Mouse (Mus musculus) cerebellum, adult 2 months (tissue): ENCODE measurements at regions not wholly inside any gene's neighbourhood (a gene's known extent, or its start where the extent isn't known, plus 50 kb on each side); places are given as distances from the start of the nearest gene placed in this dataset.

Experiments used
- CTCF ChIP-seq: fragments of 200-500 bp; IDR thresholded peaks from 2 replicates; pipeline ENCODE4 v1.5.1; 2011; ENCODE audit warnings: low read depth, mild to moderate bottlenecking, control low read depth, low read length, moderate library complexity, borderline replicate concordance; ENCODE audit not compliant: insufficient read depth
- POLR2A ChIP-seq: fragments of 200-500 bp; IDR thresholded peaks from 2 replicates; pipeline ENCODE4 v1.6.1; 2011; ENCODE audit warnings: low read length, control low read depth, borderline replicate concordance; ENCODE audit not compliant: insufficient read depth

DNA sequence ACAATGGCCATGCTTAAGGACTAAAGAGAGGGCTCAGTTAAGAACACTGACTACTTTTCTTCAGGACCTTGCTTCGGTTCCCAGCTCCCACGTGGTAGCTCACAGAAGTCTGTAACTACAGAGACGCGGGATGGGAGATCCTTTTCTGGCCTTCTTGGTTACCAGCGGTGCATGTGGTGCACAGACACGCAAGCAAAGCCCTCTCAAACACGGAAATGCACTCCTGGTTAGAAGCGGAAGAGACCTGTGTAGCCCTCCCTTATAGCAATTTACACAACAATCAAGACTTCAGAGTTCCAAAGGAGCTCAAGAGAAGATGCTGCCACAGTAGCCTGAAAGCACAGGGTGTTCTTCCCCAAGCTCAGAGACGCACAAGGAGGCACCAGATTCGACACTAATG is 225.6 kb downstream of the Unc5cl start:
- TF ChIP-seq POLR2A (no peak), CTCF (no peak)
